Comparison of ENCODE assay signal across 13 mouse cellular contexts in the genomic region with DNA sequence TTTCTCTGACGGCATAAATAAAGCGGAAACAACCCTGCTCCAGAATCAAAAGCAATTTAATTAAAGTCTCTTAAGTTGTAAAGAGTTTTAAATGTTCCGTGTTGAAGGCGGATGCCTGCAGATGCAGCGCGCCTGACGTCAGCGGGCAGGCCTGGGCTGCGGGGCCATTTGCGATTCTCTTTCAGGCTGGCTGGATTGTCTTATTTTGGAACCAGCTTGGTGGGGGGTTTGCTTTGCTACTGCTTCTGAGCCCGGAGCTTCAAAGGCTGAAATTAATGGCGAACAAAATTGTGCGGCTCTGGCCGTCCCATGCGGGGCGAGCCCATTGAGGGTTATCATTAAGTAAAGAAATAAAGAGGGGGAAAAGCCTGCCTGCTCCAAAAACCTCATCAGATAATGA.
DNase-seq lines count a peak whose midpoint lies in the region; ATAC-seq and TF ChIP-seq lines count a peak whose summit lies in the region.
"Had no signal": no experiment of that assay in that cellular context is flagged by ENCODE, and none has a peak within 500 bp of the region (broad histone marks: within the 10 kb centered on the region; RNA-seq: fewer than 3 reads in every experiment).

No protein-coding gene starts in this region.

- H3K4me1 ChIP-seq in embryonic facial prominence, embryonic 11.5 days (ENCODE audit: control insufficient read depth, insufficient read depth, low read length): no peaks in the 10 kb centered on the region
- H3K4me1 ChIP-seq in embryonic facial prominence, embryonic 10.5 days: peaks cover 56% of the 10 kb centered on the region
- H3K4me1 ChIP-seq in limb, embryonic 14.5 days (ENCODE audit: control insufficient read depth, insufficient read depth, low read length): peaks cover 4% of the 10 kb centered on the region; the same call in 1 of the 2 replicates
- H3K4me1 ChIP-seq in olfactory bulb, adult 2 months (ENCODE audit: control insufficient read depth, insufficient read depth, low read length): peaks cover 14% of the 10 kb centered on the region

- H3K4me2 ChIP-seq in embryonic facial prominence, embryonic 11.5 days (ENCODE audit: low read depth, low read length): no peak overlapping the region
- H3K4me2 ChIP-seq in limb, embryonic 14.5 days (replicated peaks; ENCODE audit: low read depth, low read length, severe bottlenecking): peak overlapping the region; percentile 38
- H3K4me2 ChIP-seq: heart, embryonic 15.5 days had no signal

- H3K27ac ChIP-seq in embryonic facial prominence, embryonic 11.5 days (replicated peaks; ENCODE audit: low read depth, low read length): no peak overlapping the region
- H3K27ac ChIP-seq in embryonic facial prominence, embryonic 10.5 days (replicated peaks): no peak overlapping the region
- H3K27ac ChIP-seq in limb, embryonic 14.5 days (replicated peaks; ENCODE audit: low read depth, low read length): no peak overlapping the region
- no peak overlapping the region for H3K27ac ChIP-seq in olfactory bulb, adult 2 months (ENCODE audit: insufficient read depth, low read depth, low read length)
- H3K27ac ChIP-seq: heart, embryonic 15.5 days had no signal

- 69% methylated on average over 16 of the region's 16 CpGs for WGBS in embryonic facial prominence, embryonic 11.5 days
- WGBS in embryonic facial prominence, embryonic 10.5 days: 66% methylated on average over 16 of the region's 16 CpGs
- WGBS in limb, embryonic 14.5 days: 32% methylated on average over 16 of the region's 16 CpGs
- WGBS in olfactory bulb, adult 2 months: 28% methylated on average over 16 of the region's 16 CpGs

- H3K9me3 ChIP-seq in embryonic facial prominence, embryonic 11.5 days (replicated peaks; ENCODE audit: control insufficient read depth, low read length): no peaks in the 10 kb centered on the region
- no peaks in the 10 kb centered on the region for H3K9me3 ChIP-seq in embryonic facial prominence, embryonic 10.5 days
- H3K9me3 ChIP-seq in limb, embryonic 14.5 days (ENCODE audit: control insufficient read depth, low read length): no peaks in the 10 kb centered on the region
- H3K9me3 ChIP-seq: heart, embryonic 15.5 days had no signal

- no peak overlapping the region for H3K9ac ChIP-seq in embryonic facial prominence, embryonic 11.5 days (replicated peaks; ENCODE audit: low read length)
- no peak overlapping the region; the same call in 1 of the 2 replicates for H3K9ac ChIP-seq in limb, embryonic 14.5 days (ENCODE audit: low read depth, low read length, severe bottlenecking)
- H3K9ac ChIP-seq: heart, embryonic 15.5 days had no signal

- H3K36me3 ChIP-seq in embryonic facial prominence, embryonic 11.5 days (replicated peaks; ENCODE audit: control insufficient read depth, insufficient read depth, low read depth, low read length): no peaks in the 10 kb centered on the region
- no peaks in the 10 kb centered on the region for H3K36me3 ChIP-seq in embryonic facial prominence, embryonic 10.5 days (replicated peaks)
- no peaks in the 10 kb centered on the region for H3K36me3 ChIP-seq in limb, embryonic 14.5 days (ENCODE audit: control insufficient read depth, insufficient read depth, low read length)
- H3K36me3 ChIP-seq: heart, embryonic 15.5 days had no signal

- no peak for ATAC-seq in embryonic facial prominence, embryonic 11.5 days (replicated peaks; ENCODE audit: insufficient number of reproducible peaks, low FRiP score, low TSS enrichment, low read depth)
- ATAC-seq in limb, embryonic 14.5 days (ENCODE audit: low FRiP score, low read depth): no peak

- H3K27me3 ChIP-seq in embryonic facial prominence, embryonic 11.5 days (ENCODE audit: control insufficient read depth, insufficient read depth, low read length): no peaks in the 10 kb centered on the region
- H3K27me3 ChIP-seq in embryonic facial prominence, embryonic 10.5 days (replicated peaks; ENCODE audit: low read depth, poor library complexity, severe bottlenecking): peaks cover 56% of the 10 kb centered on the region
- H3K27me3 ChIP-seq in limb, embryonic 14.5 days (ENCODE audit: control insufficient read depth, insufficient read depth, low read length): no peaks in the 10 kb centered on the region

- peak; percentile 22 for DNase-seq in embryonic facial prominence, embryonic 11.5 days (ENCODE audit: low spot score)
- DNase-seq in embryonic facial prominence, embryonic 10.5 days (ENCODE audit: low spot score): no peak
- DNase-seq in right cerebral cortex, postnatal 25 days: peak; percentile 20
- no peak for DNase-seq in right cerebral cortex, adult 2 months (ENCODE audit: low spot score in 2 of 2)
- no peak for DNase-seq in limb, embryonic 14.5 days (ENCODE audit: low spot score)
- no peak for DNase-seq in lung, postnatal 14 days
- no peak for DNase-seq in cerebellum, adult 8-10 months
- DNase-seq: adrenal gland, postnatal 10 days; kidney, postnatal 14 days; lung, adult 18-20 months; thymus, postnatal 14 days had no signal

- TF ChIP-seq CTCF in olfactory bulb, adult 2 months (IDR thresholded peaks at IDR 0.05; ENCODE audit: insufficient read depth, low read depth, low read length): no peak

- H3K4me3 ChIP-seq in embryonic facial prominence, embryonic 11.5 days (ENCODE audit: low read depth, low read length): no peak overlapping the region
- H3K4me3 ChIP-seq in embryonic facial prominence, embryonic 10.5 days: no peak overlapping the region
- no peak overlapping the region for H3K4me3 ChIP-seq in limb, embryonic 14.5 days (replicated peaks; ENCODE audit: low read length)
- peak overlapping the region; percentile 25 for H3K4me3 ChIP-seq in olfactory bulb, adult 2 months (ENCODE audit: insufficient read depth, low read depth, low read length)
- H3K4me3 ChIP-seq: heart, embryonic 15.5 days had no signal

- TF ChIP-seq POLR2A in limb, embryonic 14.5 days (IDR thresholded peaks at IDR 0.05; ENCODE audit: borderline replicate concordance, extremely low read depth, insufficient read depth, insufficient read length): no peak
- TF ChIP-seq POLR2A in olfactory bulb, adult 2 months (IDR thresholded peaks at IDR 0.05; ENCODE audit: insufficient read depth, low read depth, low read length): no peak

Comparison
In these comparisons a context has a peak if more than half of its experiments do, and no peak if none do; other contexts are left out.
1. DNase-seq: peak in embryonic facial prominence, embryonic 11.5 days (single experiment) and right cerebral cortex, postnatal 25 days (single experiment); none in embryonic facial prominence, embryonic 10.5 days (single experiment), right cerebral cortex, adult 2 months (0 of 2), limb, embryonic 14.5 days (single experiment), lung, postnatal 14 days (single experiment) and cerebellum, adult 8-10 months (single experiment).